ENCODE assay signal across 29 mouse cellular contexts in genomic region chr14:80844550-80844949, GRCm38 (mm10).
DNase-seq lines count a peak whose midpoint lies in the region; ATAC-seq and TF ChIP-seq lines count a peak whose summit lies in the region.
"Had no signal": no experiment of that assay in that cellular context is flagged by ENCODE, and none has a peak within 500 bp of the region (broad histone marks: within the 10 kb centered on the region; RNA-seq: fewer than 3 reads in every experiment).

No protein-coding gene starts in this region.

- ATAC-seq in midbrain, embryonic 15.5 days (replicated peaks) = no peak
- no peak for ATAC-seq in midbrain, postnatal 0 days (ENCODE audit: low FRiP score)
- ATAC-seq: Patski had no signal

- peak overlapping the region; percentile 25; the same call in 1 of the 2 replicates for H3K27ac ChIP-seq in midbrain, embryonic 15.5 days
- H3K27ac ChIP-seq in midbrain, postnatal 0 days (ENCODE audit: low read depth, low read length) = no peak overlapping the region
- H3K27ac ChIP-seq: embryonic facial prominence, embryonic 10.5 days; embryonic facial prominence, embryonic 13.5 days; forebrain, embryonic 12.5 days; forebrain, embryonic 15.5 days; heart, adult 2 months; heart, embryonic 10.5 days; heart, embryonic 13.5 days; hindbrain, embryonic 13.5 days had no signal

- TF ChIP-seq CTCF in midbrain, postnatal 0 days (IDR thresholded peaks at IDR 0.05) = no peak

- intact Hi-C loops in left cerebral cortex, postnatal 4 days (cut with DNase I) = no loop called here

- H3K4me2 ChIP-seq in midbrain, embryonic 15.5 days = no peak overlapping the region
- H3K4me2 ChIP-seq in midbrain, postnatal 0 days (ENCODE audit: low read depth, low read length, poor library complexity, severe bottlenecking) = no peak overlapping the region
- H3K4me2 ChIP-seq: embryonic facial prominence, embryonic 13.5 days; forebrain, embryonic 12.5 days; forebrain, embryonic 15.5 days; heart, embryonic 13.5 days; hindbrain, embryonic 13.5 days had no signal

- WGBS in midbrain, embryonic 15.5 days = 50% methylated on average over 4 of the region's 4 CpGs
- 60% methylated on average over 4 of the region's 4 CpGs for WGBS in midbrain, postnatal 0 days

- DNase-seq in cerebellum, postnatal 14 days = peak; percentile 26 to 33
- DNase-seq in cerebellum, adult 8-10 months = no peak
- DNase-seq in left cerebral cortex, postnatal 4 days = peak; percentile 4
- no peak for DNase-seq in left cerebral cortex, adult 11 months (ENCODE audit: low spot score)
- no peak for DNase-seq in midbrain, postnatal 0 days (ENCODE audit: low spot score)
- DNase-seq in heart, adult 11 months = no peak
- DNase-seq: adrenal gland, postnatal 10 days; adrenal gland, postnatal 36 days; B cell, adult 2 months; cerebellum, adult 11 months; cerebellum, adult 2 months; cerebellum, postnatal 36 days; embryo, embryonic 11 days; gastrocnemius, postnatal 25 days; heart, adult 2 months; heart, postnatal 14 days; heart, postnatal 4 days had no signal

- H3K9ac ChIP-seq in midbrain, embryonic 15.5 days = no peak overlapping the region
- H3K9ac ChIP-seq in midbrain, postnatal 0 days (replicated peaks; ENCODE audit: low read length, poor library complexity, severe bottlenecking) = no peak overlapping the region
- H3K9ac ChIP-seq: embryonic facial prominence, embryonic 13.5 days; forebrain, embryonic 12.5 days; forebrain, embryonic 15.5 days; heart, embryonic 13.5 days; hindbrain, embryonic 13.5 days had no signal

- H3K4me3 ChIP-seq in midbrain, embryonic 15.5 days = no peak overlapping the region
- no peak overlapping the region for H3K4me3 ChIP-seq in midbrain, postnatal 0 days (ENCODE audit: low read depth, low read length)
- H3K4me3 ChIP-seq: embryonic facial prominence, embryonic 10.5 days; embryonic facial prominence, embryonic 13.5 days; erythroblast, embryonic 14.5 days; forebrain, embryonic 12.5 days; forebrain, embryonic 15.5 days; heart, adult 2 months; heart, embryonic 10.5 days; heart, embryonic 13.5 days; hindbrain, embryonic 13.5 days had no signal

- H3K4me1 ChIP-seq in midbrain, embryonic 15.5 days = peaks cover 14% of the 10 kb centered on the region; the same call in 1 of the 2 replicates
- H3K4me1 ChIP-seq in midbrain, postnatal 0 days (ENCODE audit: insufficient read depth, low read length) = peaks cover 4% of the 10 kb centered on the region; the same call in 1 of the 2 replicates
- H3K4me1 ChIP-seq: embryonic facial prominence, embryonic 10.5 days; embryonic facial prominence, embryonic 13.5 days; heart, embryonic 10.5 days; heart, embryonic 13.5 days had no signal

- no peaks in the 10 kb centered on the region for H3K9me3 ChIP-seq in midbrain, embryonic 15.5 days
- H3K9me3 ChIP-seq in midbrain, postnatal 0 days (ENCODE audit: low read length) = no peaks in the 10 kb centered on the region
- H3K9me3 ChIP-seq: embryonic facial prominence, embryonic 10.5 days; embryonic facial prominence, embryonic 13.5 days; forebrain, embryonic 12.5 days; forebrain, embryonic 15.5 days; heart, embryonic 10.5 days; heart, embryonic 13.5 days; hindbrain, embryonic 13.5 days had no signal

- no peaks in the 10 kb centered on the region for H3K36me3 ChIP-seq in midbrain, embryonic 15.5 days (replicated peaks)
- no peaks in the 10 kb centered on the region for H3K36me3 ChIP-seq in midbrain, postnatal 0 days (ENCODE audit: insufficient read depth, low read length)
- H3K36me3 ChIP-seq: embryonic facial prominence, embryonic 10.5 days; embryonic facial prominence, embryonic 13.5 days; forebrain, embryonic 12.5 days; forebrain, embryonic 15.5 days; G1E; heart, embryonic 10.5 days; heart, embryonic 13.5 days; hindbrain, embryonic 13.5 days had no signal

- no peaks in the 10 kb centered on the region for H3K27me3 ChIP-seq in midbrain, embryonic 15.5 days (replicated peaks)
- H3K27me3 ChIP-seq in midbrain, postnatal 0 days (ENCODE audit: insufficient read depth, low read length) = no peaks in the 10 kb centered on the region
- H3K27me3 ChIP-seq: CH12.LX; embryonic facial prominence, embryonic 13.5 days; forebrain, embryonic 12.5 days; forebrain, embryonic 15.5 days; heart, embryonic 13.5 days; hindbrain, embryonic 13.5 days; Patski had no signal

Comparison
In these comparisons a context has a peak if more than half of its experiments do, and no peak if none do; other contexts are left out.
1. DNase-seq: peak in cerebellum, postnatal 14 days (2 of 2) and left cerebral cortex, postnatal 4 days (single experiment); none in cerebellum, adult 8-10 months (single experiment), left cerebral cortex, adult 11 months (single experiment), midbrain, postnatal 0 days (single experiment) and heart, adult 11 months (single experiment).